Mouse (Mus musculus) ES-E14 (cell line): Measurements from ENCODE around the gene Cct8l1.

ENCODE experiments used
- CHD2 ChIP-seq: IDR thresholded peaks from 2 replicates; pipeline ENCODE4 v1.6.1; 2014; ENCODE audit warnings: mild to moderate bottlenecking, low read depth, low read length, inconsistent platforms
- MAFK ChIP-seq: IDR thresholded peaks from 2 replicates; pipeline ENCODE4 v1.6.1; 2014; ENCODE audit warnings: mild to moderate bottlenecking, low read depth, low read length, inconsistent platforms; ENCODE audit not compliant: insufficient read depth
- ZC3H11A ChIP-seq: IDR thresholded peaks from 2 replicates; pipeline ENCODE4 v1.6.1; 2012; ENCODE audit warnings: low read depth, mild to moderate bottlenecking, inconsistent platforms, low read length, borderline replicate concordance
- ZNF384 ChIP-seq: IDR thresholded peaks from 2 replicates; pipeline ENCODE4 v1.6.1; 2012; ENCODE audit warnings: low read depth, low read length, inconsistent platforms

DNA sequence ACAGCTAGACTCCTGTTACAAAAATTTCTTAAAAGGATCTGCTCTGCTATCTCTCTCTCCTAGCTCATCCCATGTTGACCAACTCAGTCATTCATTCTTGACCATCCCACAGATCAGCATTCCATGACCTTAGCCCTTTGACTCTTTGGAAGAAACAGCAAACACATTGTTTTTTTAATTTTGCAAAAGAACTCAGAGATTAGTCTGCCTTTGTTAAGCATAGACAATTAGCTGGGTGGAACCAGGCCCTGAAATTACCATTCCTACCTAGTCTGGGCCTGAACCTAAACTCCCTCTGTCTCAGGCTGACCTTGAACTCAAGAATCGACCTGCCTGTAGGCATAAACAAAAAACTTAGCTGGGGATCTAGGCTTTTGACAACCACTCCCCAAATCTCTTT, 38.8 kb downstream of the Cct8l1 start:
- TF ChIP-seq CHD2 (peak; percentile 83), MAFK (peak; percentile 55; the same call in 1 of the 2 replicates), ZNF384 (0 out of 2 replicates have a peak, but pooled peaks have one; percentile 39), ZC3H11A (no peak)
